Mouse (Mus musculus): ENCODE measurements around the gene Gpsm1. TPM values are rescaled to one million over a fixed set of nuclear protein-coding genes. Genes with fewer than 3 reads are reported as not detected.

The Gpsm1 gene
- polyA plus RNA-seq (2015; fragmentation: Illumina TruSeq; extraction: RNeasy Lipid Tissue Mini Kit (QIAGEN cat#74804); ENCODE audit: insufficient read depth, low replicate concordance), result 6.1 TPM

GRCm38 (mm10) chr2:26315072-26315924, at the start of gene Gpsm1:
TSS of gene Gpsm1 (plus strand) at chr2:26315515.

GRCm38 (mm10) chr2:26294457-26294856, 20.9 kb upstream of the Gpsm1 start, which contains the start of gene Ccdc187:
TSS of gene Ccdc187 (minus strand) at chr2:26294557.

GRCm38 (mm10) chr2:26351358-26352290, 36.3 kb downstream of the Gpsm1 start, which contains the start of gene Dnlz:
TSS of gene Dnlz (minus strand) at chr2:26352110.

GRCm38 (mm10) chr2:26360772-26361171, 45.5 kb downstream of the Gpsm1 start, which contains the start of gene Card9:
TSS of gene Card9 (minus strand) at chr2:26360918.

GRCm38 (mm10) chr2:26380131-26380771, 64.9 kb downstream of the Gpsm1 start, which contains the start of gene Snapc4:
TSS of gene Snapc4 (minus strand) at chr2:26380653.

GRCm38 (mm10) chr2:26389154-26389690, 73.9 kb downstream of the Gpsm1 start, which contains the start of the genes Entr1 and Pmpca:
TSS of gene Entr1 (minus strand) at chr2:26389316.
TSS of gene Pmpca (plus strand) at chr2:26389339.

Other genes starting within 250 kb of the Gpsm1 start
- 5.7 TPM for gene Nacc2, start 192.3 kb upstream of the Gpsm1 start, polyA plus RNA-seq (2015; fragmentation: Illumina TruSeq; extraction: RNeasy Lipid Tissue Mini Kit (QIAGEN cat#74804); ENCODE audit: insufficient read depth, low replicate concordance)
- gene Lhx3, start 107.2 kb upstream of the Gpsm1 start, polyA plus RNA-seq (2015; fragmentation: Illumina TruSeq; extraction: RNeasy Lipid Tissue Mini Kit (QIAGEN cat#74804); ENCODE audit: insufficient read depth, low replicate concordance), result not detected
- gene Qsox2, start 78.0 kb upstream of the Gpsm1 start, polyA plus RNA-seq (2015; fragmentation: Illumina TruSeq; extraction: RNeasy Lipid Tissue Mini Kit (QIAGEN cat#74804); ENCODE audit: insufficient read depth, low replicate concordance), result 6.4 TPM
- gene Ccdc187, start 21.0 kb upstream of the Gpsm1 start, polyA plus RNA-seq (2015; fragmentation: Illumina TruSeq; extraction: RNeasy Lipid Tissue Mini Kit (QIAGEN cat#74804); ENCODE audit: insufficient read depth, low replicate concordance), result not detected
- 8.4 TPM for gene Dnlz, start 36.6 kb downstream of the Gpsm1 start, polyA plus RNA-seq (2015; fragmentation: Illumina TruSeq; extraction: RNeasy Lipid Tissue Mini Kit (QIAGEN cat#74804); ENCODE audit: insufficient read depth, low replicate concordance)
- 2.3 TPM for gene Card9, start 45.4 kb downstream of the Gpsm1 start, polyA plus RNA-seq (2015; fragmentation: Illumina TruSeq; extraction: RNeasy Lipid Tissue Mini Kit (QIAGEN cat#74804); ENCODE audit: insufficient read depth, low replicate concordance)
- gene Snapc4, start 65.1 kb downstream of the Gpsm1 start, polyA plus RNA-seq (2015; fragmentation: Illumina TruSeq; extraction: RNeasy Lipid Tissue Mini Kit (QIAGEN cat#74804); ENCODE audit: insufficient read depth, low replicate concordance), result 54.0 TPM
- gene Entr1, start 73.8 kb downstream of the Gpsm1 start, polyA plus RNA-seq (2015; fragmentation: Illumina TruSeq; extraction: RNeasy Lipid Tissue Mini Kit (QIAGEN cat#74804); ENCODE audit: insufficient read depth, low replicate concordance), result 103 TPM
- gene Pmpca, start 73.8 kb downstream of the Gpsm1 start, polyA plus RNA-seq (2015; fragmentation: Illumina TruSeq; extraction: RNeasy Lipid Tissue Mini Kit (QIAGEN cat#74804); ENCODE audit: insufficient read depth, low replicate concordance), result 70.0 TPM
- gene Inpp5e, start 93.7 kb downstream of the Gpsm1 start, polyA plus RNA-seq (2015; fragmentation: Illumina TruSeq; extraction: RNeasy Lipid Tissue Mini Kit (QIAGEN cat#74804); ENCODE audit: insufficient read depth, low replicate concordance), result 18.7 TPM
- gene Sec16a, start 129.7 kb downstream of the Gpsm1 start, polyA plus RNA-seq (2015; fragmentation: Illumina TruSeq; extraction: RNeasy Lipid Tissue Mini Kit (QIAGEN cat#74804); ENCODE audit: insufficient read depth, low replicate concordance), result 67.4 TPM
- gene Notch1, start 201.1 kb downstream of the Gpsm1 start, polyA plus RNA-seq (2015; fragmentation: Illumina TruSeq; extraction: RNeasy Lipid Tissue Mini Kit (QIAGEN cat#74804); ENCODE audit: insufficient read depth, low replicate concordance), result 6.8 TPM